Mouse (Mus musculus): ENCODE results near the gene Spats1.

- TF ChIP-seq CTCF (IDR thresholded peaks at IDR 0.05; ENCODE audit: borderline replicate concordance, extremely low read depth, insufficient read depth, insufficient read length), result no peak
- no peak for TF ChIP-seq POLR2A (IDR thresholded peaks at IDR 0.05; ENCODE audit: borderline replicate concordance, extremely low read depth, insufficient read depth, insufficient read length, poor library complexity, severe bottlenecking)
These were observed 43.7 kb upstream of the Spats1 start for GRCm38 (mm10) chr17:45518766-45519475.
